Mouse (Mus musculus) hindbrain, embryonic 13.5 days (tissue): ENCODE results near the gene Rfx8. TPM values are rescaled to one million over a fixed set of nuclear protein-coding genes. Genes with fewer than 3 reads are reported as not detected.
"Not testable (repeated sequence)": the region's sequence is repeated elsewhere in the genome, so short reads cannot be mapped to it uniquely, and the experiment has no call there.

ENCODE experiments used
- ATAC-seq: fragments of 200-750 bp; cut with Nextera tagmentation; 2 replicates; pipeline ENCODE4 v1.8.0; 2017; ENCODE audit warnings: moderate TSS enrichment; ENCODE audit not compliant: low FRiP score
- H3K27ac ChIP-seq: fragments of 300-500 bp; sonication (generic); 2 replicates; pipeline ENCODE4 v1.5.1; 2015; ENCODE audit warnings: inconsistent platforms, mild to moderate bottlenecking, moderate library complexity
- H3K27me3 ChIP-seq: fragments of 300-500 bp; sonication (generic); 2 replicates; pipeline ENCODE4 v1.6.1; 2015; ENCODE audit warnings: mild to moderate bottlenecking, inconsistent platforms
- H3K36me3 ChIP-seq: fragments of 300-500 bp; sonication (generic); 2 replicates; pipeline ENCODE4 v1.6.1; 2015; ENCODE audit warnings: mild to moderate bottlenecking, inconsistent platforms
- H3K4me1 ChIP-seq: fragments of 300-500 bp; sonication (generic); replicated peaks from 2 replicates; pipeline ENCODE4 v1.6.1; 2015; ENCODE audit warnings: inconsistent platforms
- H3K4me2 ChIP-seq: fragments of 300-500 bp; sonication (generic); 2 replicates; pipeline ENCODE4 v1.6.1; 2015; ENCODE audit warnings: inconsistent platforms, mild to moderate bottlenecking, moderate library complexity
- H3K4me3 ChIP-seq: fragments of 300-500 bp; sonication (generic); 2 replicates; pipeline ENCODE4 v1.5.1; 2015; ENCODE audit warnings: mild to moderate bottlenecking, inconsistent platforms
- H3K9ac ChIP-seq: fragments of 300-500 bp; sonication (generic); 2 replicates; pipeline ENCODE4 v1.6.1; 2015; ENCODE audit warnings: mild to moderate bottlenecking, inconsistent platforms
- H3K9me3 ChIP-seq: fragments of 300-500 bp; sonication (generic); 2 replicates; pipeline ENCODE4 v1.6.1; 2016; ENCODE audit warnings: inconsistent platforms
- WGBS: fragments of 180-500 bp; shearing (Covaris S2); methylation state at CpG from one replicate; pipeline ENCODE4 v1.1.7; 2015; 5-methylcytosine and 5-hydroxymethylcytosine counted together
- polyA plus RNA-seq: library from polyadenylated mRNA; unstranded; fragments of >200 nt; fragmentation: Nextera tagmentation; extraction: Ambion mirVana; gene quantifications from 2 replicates; pipeline ENCODE4 v1.2.1, GENCODE M21; 2015

Rfx8 gene
- polyA plus RNA-seq, 1 experiment from 2014 or later, result 0.26 TPM

GRCm38 (mm10) chr1:39654901-39655300 lies 65.9 kb downstream of the Rfx8 start:
- 91% methylated on average over 18 of the region's 18 CpGs for WGBS
- ATAC-seq, H3K36me3 ChIP-seq: not testable (repeated sequence)

DNA sequence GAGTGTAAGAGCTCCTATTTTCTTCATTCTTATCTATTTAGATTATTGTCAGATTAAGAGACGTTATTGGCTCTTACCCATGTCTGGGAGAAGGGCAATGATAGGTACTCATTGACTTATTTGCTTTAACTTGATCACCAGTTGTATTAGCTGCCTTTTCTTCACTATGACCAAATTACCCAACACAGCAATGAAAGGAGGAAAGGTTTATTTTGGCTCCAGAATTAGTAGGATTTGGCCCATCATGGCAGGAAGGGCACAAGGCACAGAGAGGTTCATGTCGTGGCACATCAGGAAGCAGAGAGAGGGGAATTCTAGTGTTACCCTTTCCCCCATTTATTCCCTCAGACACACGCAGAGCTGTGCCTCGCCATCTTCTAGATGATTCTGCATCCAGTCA lies 67.8 kb downstream of the Rfx8 start:
- Histone ChIP-seq H3K4me2 (no peak overlapping the region), H3K4me1 (peaks cover 16% of the 10 kb centered on the region), H3K9me3 (no peaks in the 10 kb centered on the region), H3K36me3 (no peaks in the 10 kb centered on the region), H3K9ac (no peak overlapping the region), H3K4me3 (no peak overlapping the region), H3K27me3 (peaks cover 31% of the 10 kb centered on the region), H3K27ac (no peak overlapping the region)
- no peak for ATAC-seq
- 89% methylated on average over 4 of the region's 4 CpGs for WGBS

More at GRCm38 (mm10) chr1:39654901-39655300, 65.9 kb downstream of the Rfx8 start:
- not testable (repeated sequence) for H3K27ac ChIP-seq, H3K4me2 ChIP-seq, H3K9ac ChIP-seq, H3K4me3 ChIP-seq, H3K9me3 ChIP-seq
- Histone ChIP-seq H3K27me3 (peaks cover 24% of the 10 kb centered on the region), H3K4me1 (peaks cover 13% of the 10 kb centered on the region)

DNA sequence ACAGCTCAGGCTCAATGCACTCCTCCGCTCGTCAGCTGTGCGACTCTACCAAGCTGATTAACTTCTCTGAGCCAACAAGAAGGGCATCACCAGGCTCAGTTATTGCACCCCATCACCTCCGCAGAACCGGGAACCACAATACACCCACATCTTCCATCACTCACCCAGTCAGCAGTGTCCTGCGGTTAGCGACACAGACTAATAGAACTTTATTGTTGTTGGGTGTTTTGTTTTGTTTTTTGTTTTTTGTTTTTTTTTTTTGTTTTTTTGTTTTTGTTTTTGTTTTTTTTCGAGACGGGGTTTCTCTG lies 69.6 kb downstream of the Rfx8 start, which contains the start of gene Creg2:
TSS of gene Creg2 (minus strand) at position 234 of the 308 bp plus-strand sequence.
- Histone ChIP-seq H3K4me3 (peak within 1 kb of the TSS; percentile 64), H3K4me1 (peaks cover 20% of the 10 kb centered on the region), H3K9ac (peak within 1 kb of the TSS; percentile 85), H3K4me2 (peak within 1 kb of the TSS; percentile 99), H3K36me3 (no peaks in the 10 kb centered on the region), H3K27me3 (peaks cover 31% of the 10 kb centered on the region), H3K27ac (peak within 1 kb of the TSS; percentile 78), H3K9me3 (no peaks in the 10 kb centered on the region)
- 33% methylated on average over 9 of the region's 9 CpGs for WGBS
- no peak; the same call in 1 of the 2 replicates for ATAC-seq

DNA sequence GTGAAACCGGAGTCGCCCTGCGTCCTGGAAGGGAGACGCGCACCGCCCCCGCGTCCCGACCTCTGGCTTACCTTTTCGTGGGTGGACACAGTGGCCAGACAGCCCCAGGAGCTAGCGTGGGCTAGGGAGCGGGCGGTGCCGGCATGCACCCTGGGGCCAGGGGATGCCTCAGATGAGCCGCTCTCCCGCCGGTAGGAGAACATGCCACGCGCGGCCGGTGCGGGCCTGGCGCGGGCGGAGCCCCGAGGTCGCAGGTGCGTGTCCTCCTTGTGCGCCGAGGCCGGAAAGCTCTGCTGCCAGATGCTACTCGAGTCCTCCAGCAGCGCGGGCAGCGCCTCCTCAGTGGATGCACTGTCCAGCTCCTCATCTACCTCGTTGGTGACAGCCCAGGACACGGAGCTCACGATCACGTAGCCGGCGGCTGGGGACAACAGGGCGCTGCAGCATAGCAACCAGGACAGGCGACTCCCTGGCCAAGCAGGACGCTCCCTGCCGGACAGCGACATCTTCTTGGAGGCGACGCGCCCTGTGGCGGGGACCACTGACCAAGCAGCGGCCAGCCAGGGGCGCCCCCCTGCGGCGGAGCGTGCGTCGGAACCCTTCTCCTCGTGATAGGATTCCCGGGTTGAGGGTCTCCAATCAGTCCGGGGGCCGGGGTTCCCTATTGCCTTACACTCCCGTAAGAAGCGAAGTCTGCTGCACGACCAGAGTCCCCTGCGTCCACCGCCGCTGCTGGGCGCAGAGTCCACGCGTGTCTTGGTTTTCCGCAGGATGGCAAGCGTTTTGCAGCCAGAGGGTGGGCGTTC lies 70.2 kb downstream of the Rfx8 start:
- peak overlapping the region; percentile 85 for H3K9ac ChIP-seq
- no peaks in the 10 kb centered on the region for H3K9me3 ChIP-seq
- peak overlapping the region; percentile 99 for H3K4me2 ChIP-seq
- peak overlapping the region; percentile 78 for H3K27ac ChIP-seq
- under 1% methylated on average over 73 of the region's 73 CpGs for WGBS
- H3K27me3 ChIP-seq, result peaks cover 31% of the 10 kb centered on the region
- no peaks in the 10 kb centered on the region for H3K36me3 ChIP-seq
- peaks cover 25% of the 10 kb centered on the region for H3K4me1 ChIP-seq
- peak; percentile 79 for ATAC-seq
- H3K4me3 ChIP-seq, result peak overlapping the region; percentile 64

DNA sequence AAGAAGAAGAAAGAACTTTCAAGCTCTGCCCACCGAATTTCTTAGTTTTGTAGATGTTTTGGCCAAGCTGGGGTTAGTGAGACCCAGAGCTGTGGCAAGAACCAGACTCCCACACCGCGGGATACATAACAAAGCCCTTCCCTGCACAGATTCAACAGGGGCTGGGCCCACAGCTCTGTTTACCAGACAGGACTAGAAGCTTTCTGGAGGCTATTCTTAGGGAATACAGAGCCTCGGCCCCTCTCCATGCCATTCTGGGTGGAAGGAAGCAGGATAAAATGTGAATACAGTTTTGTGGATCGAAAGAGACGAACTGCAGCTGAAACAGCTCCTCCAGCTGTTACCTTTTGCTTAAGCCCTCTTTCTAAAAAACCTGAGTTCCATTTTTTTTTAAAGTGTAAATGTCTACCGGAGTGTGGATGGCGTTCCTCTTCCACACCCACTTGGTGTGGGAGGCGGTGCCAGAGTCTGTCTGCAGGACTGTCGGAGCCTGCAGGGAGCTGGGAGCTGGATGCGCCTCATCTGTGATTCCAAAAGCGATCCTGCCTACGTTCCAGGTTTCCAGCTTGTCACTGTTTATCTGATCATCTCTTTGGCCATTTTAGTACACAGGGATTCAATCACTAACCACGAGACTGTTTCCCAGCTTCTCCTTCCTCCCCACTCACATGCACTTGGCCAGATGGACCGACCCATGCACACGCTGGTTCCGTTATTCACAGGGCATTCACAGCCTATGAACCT lies 70.9 kb downstream of the Rfx8 start:
- Histone ChIP-seq H3K4me2 (peak overlapping the region; percentile 99), H3K9me3 (no peaks in the 10 kb centered on the region), H3K4me3 (peak overlapping the region; percentile 64), H3K27me3 (peaks cover 31% of the 10 kb centered on the region), H3K27ac (peak overlapping the region; percentile 78), H3K4me1 (peaks cover 26% of the 10 kb centered on the region), H3K9ac (peak overlapping the region; percentile 85), H3K36me3 (no peaks in the 10 kb centered on the region)
- ATAC-seq, result peak; percentile 43; the same call in 1 of the 2 replicates
- WGBS, result 16% methylated on average over 17 of the region's 17 CpGs

DNA sequence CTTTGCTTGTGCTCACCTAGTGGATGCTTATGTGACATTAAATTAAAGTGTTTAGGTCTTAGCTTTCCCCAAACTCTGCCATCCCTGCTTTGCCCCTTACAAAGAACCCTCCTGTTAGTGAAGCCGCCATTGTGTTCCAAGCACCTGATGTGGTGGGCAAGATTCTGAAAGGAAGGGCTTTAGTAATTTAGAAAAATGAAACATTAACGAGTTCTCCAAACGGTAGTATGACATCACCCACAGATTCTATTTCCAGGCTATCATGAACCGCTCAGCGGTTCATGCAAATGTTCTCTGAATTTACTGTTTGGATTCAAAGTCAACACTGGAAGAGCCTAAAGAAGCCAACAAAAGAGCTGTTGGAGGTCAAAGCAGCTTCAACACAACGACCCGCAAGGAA lies 72.2 kb downstream of the Rfx8 start:
- Histone ChIP-seq H3K9me3 (no peaks in the 10 kb centered on the region), H3K9ac (no peak overlapping the region), H3K4me2 (no peak overlapping the region), H3K4me3 (no peak overlapping the region), H3K4me1 (peaks cover 26% of the 10 kb centered on the region), H3K36me3 (no peaks in the 10 kb centered on the region), H3K27me3 (peaks cover 31% of the 10 kb centered on the region), H3K27ac (no peak overlapping the region)
- no peak for ATAC-seq
- WGBS, result 87% methylated on average over 7 of the region's 7 CpGs

GRCm38 (mm10) chr1:39645905-39646759 lies 74.7 kb downstream of the Rfx8 start:
- ATAC-seq, result no peak
- Histone ChIP-seq H3K4me1 (peaks cover 25% of the 10 kb centered on the region), H3K4me2 (no peak overlapping the region), H3K27ac (peak overlapping the region; percentile 79), H3K9ac (peak overlapping the region; percentile 35; the same call in 1 of the 2 replicates), H3K4me3 (no peak overlapping the region), H3K9me3 (no peaks in the 10 kb centered on the region), H3K36me3 (no peaks in the 10 kb centered on the region), H3K27me3 (peaks cover 16% of the 10 kb centered on the region)
- WGBS, result 38% methylated on average over 8 of the region's 8 CpGs

- no peak for ATAC-seq
- peaks cover 10% of the 10 kb centered on the region for H3K4me1 ChIP-seq
- H3K4me3 ChIP-seq, result no peak overlapping the region
- no peak overlapping the region for H3K27ac ChIP-seq
- H3K36me3 ChIP-seq, result no peaks in the 10 kb centered on the region
- H3K9ac ChIP-seq, result no peak overlapping the region
- H3K27me3 ChIP-seq, result peaks cover 7% of the 10 kb centered on the region; the same call in 1 of the 2 replicates
- whole genome bisulfite sequencing, result 79% methylated on average over 1 of the region's 1 CpGs
- H3K4me2 ChIP-seq, result no peak overlapping the region
- no peaks in the 10 kb centered on the region for H3K9me3 ChIP-seq
Observed at GRCm38 (mm10) chr1:39644333-39644732, 76.5 kb downstream of the Rfx8 start.

DNA sequence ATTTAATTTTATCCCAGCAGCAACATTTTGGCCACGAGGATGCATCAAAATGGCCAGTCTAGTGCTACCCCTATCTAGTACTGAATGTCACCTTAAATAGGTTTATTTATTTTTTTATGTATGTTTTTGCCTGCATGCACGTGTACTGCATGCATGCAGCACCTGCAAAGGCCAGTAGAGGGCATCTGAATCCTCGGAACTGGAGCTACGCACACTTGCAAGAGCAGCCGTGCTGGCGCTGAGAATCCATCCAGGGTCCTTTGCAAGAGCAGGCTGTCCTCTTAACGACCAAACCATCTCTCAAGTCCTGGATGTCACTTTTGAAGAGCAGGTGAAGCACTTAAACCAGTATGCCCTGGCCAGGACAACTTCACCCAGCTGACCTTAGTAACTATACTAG lies 79.1 kb downstream of the Rfx8 start:
- no peak for ATAC-seq

DNA sequence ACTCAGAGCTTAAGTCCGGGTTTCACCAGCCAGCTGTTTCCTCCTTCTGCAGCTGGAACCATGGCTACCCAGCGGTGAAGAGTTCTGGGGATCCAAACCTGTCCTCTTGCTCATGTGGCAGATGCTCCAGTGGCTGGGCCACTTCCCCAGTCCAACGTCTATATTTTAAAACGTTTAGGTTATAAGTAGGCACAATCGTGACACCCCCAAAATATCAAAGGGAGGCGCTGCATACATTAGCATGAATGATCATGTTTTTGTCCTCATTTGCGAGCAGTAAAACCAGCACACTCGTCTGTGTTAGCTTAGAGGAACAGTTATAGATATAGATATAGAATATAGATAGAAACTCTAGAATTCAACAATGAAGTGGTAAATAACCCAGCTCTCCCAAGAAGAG lies 83.7 kb downstream of the Rfx8 start:
- H3K36me3 ChIP-seq, result no peaks in the 10 kb centered on the region
- whole genome bisulfite sequencing, result 61% methylated on average over 8 of the region's 8 CpGs
- H3K9ac ChIP-seq, result no peak overlapping the region
- peaks cover 10% of the 10 kb centered on the region; the same call in 1 of the 2 replicates for H3K4me1 ChIP-seq
- ATAC-seq, result no peak
- no peak overlapping the region for H3K27ac ChIP-seq
- no peak overlapping the region for H3K4me3 ChIP-seq
- no peaks in the 10 kb centered on the region for H3K27me3 ChIP-seq
- no peaks in the 10 kb centered on the region for H3K9me3 ChIP-seq
- H3K4me2 ChIP-seq, result no peak overlapping the region

More for the DNA sequence above, 79.1 kb downstream of the Rfx8 start:
- 92% methylated on average over 7 of the region's 7 CpGs for whole genome bisulfite sequencing
- Histone ChIP-seq H3K4me2 (no peak overlapping the region), H3K4me3 (no peak overlapping the region), H3K4me1 (peaks cover 13% of the 10 kb centered on the region), H3K9ac (no peak overlapping the region), H3K27me3 (no peaks in the 10 kb centered on the region), H3K36me3 (no peaks in the 10 kb centered on the region), H3K9me3 (no peaks in the 10 kb centered on the region), H3K27ac (no peak overlapping the region)

- Histone ChIP-seq H3K36me3 (no peaks in the 10 kb centered on the region), H3K4me3 (no peak overlapping the region), H3K9ac (peak overlapping the region; percentile 19; the same call in 1 of the 2 replicates), H3K27ac (no peak overlapping the region), H3K4me1 (peaks cover 10% of the 10 kb centered on the region; the same call in 1 of the 2 replicates), H3K4me2 (no peak overlapping the region), H3K27me3 (no peaks in the 10 kb centered on the region), H3K9me3 (no peaks in the 10 kb centered on the region)
- ATAC-seq, result peak; percentile 49; the same call in 1 of the 2 replicates
- 9% methylated on average over 5 of the region's 5 CpGs for WGBS
Observed at GRCm38 (mm10) chr1:39636660-39637059, 84.1 kb downstream of the Rfx8 start.

- Histone ChIP-seq H3K27me3 (no peaks in the 10 kb centered on the region), H3K36me3 (no peaks in the 10 kb centered on the region), H3K9me3 (no peaks in the 10 kb centered on the region), H3K27ac (no peak overlapping the region), H3K4me1 (peaks cover 10% of the 10 kb centered on the region; the same call in 1 of the 2 replicates), H3K9ac (no peak overlapping the region; the same call in 1 of the 2 replicates), H3K4me3 (no peak overlapping the region), H3K4me2 (no peak overlapping the region)
- 38% methylated on average over 5 of the region's 5 CpGs for WGBS
- no peak for ATAC-seq
Observed at GRCm38 (mm10) chr1:39636196-39636595, 84.6 kb downstream of the Rfx8 start.
